Mouse (Mus musculus) small intestine, adult 2 months (tissue): ENCODE measurements around the gene Rnf167.

Experiments used
- CTCF ChIP-seq: fragments of 200-500 bp; IDR thresholded peaks from 2 replicates; pipeline ENCODE4 v1.5.1; 2012; ENCODE audit warnings: low read depth, mild to moderate bottlenecking, control low read depth, inconsistent platforms, low read length, moderate library complexity, mixed read lengths; ENCODE audit not compliant: insufficient replicate concordance, insufficient read length; ENCODE audit errors: extremely low read depth
- POLR2A ChIP-seq: fragments of 200-500 bp; IDR thresholded peaks from 2 replicates; pipeline ENCODE4 v1.6.1; 2012; ENCODE audit warnings: low read depth, mild to moderate bottlenecking, control low read depth, inconsistent platforms, low read length, moderate library complexity

DNA sequence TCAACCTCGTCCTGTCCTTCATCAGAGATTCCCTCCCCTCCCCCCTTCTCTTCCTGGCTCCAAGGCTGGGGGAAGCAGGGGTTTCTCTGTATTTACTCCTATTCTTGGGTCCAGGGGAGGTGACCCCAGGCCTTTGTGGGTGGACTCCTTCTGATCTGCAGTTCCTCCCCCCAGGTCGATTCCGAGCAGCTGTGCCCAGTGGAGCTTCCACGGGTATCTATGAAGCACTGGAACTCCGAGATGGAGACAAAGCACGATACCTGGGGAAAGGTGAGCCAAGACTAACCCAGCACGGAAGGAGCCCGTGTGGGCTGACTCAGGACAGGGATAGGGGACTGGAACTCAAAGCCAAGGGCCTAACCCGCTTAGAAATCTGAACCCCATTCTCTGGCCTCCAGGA, 11.0 kb downstream of the Rnf167 start:
- TF ChIP-seq CTCF (no peak), POLR2A (no peak)
